Mouse (Mus musculus): Measurements from ENCODE around the gene Atp1b1. TPM values are rescaled to one million over a fixed set of nuclear protein-coding genes. Genes with fewer than 3 reads are reported as not detected.
A peak's percentile ranks its signal among the peaks of the same experiment; 100 is the strongest.

The Atp1b1 gene
- 110 and 132 TPM in 2 replicates for polyA plus RNA-seq (2015; fragmentation: Nextera tagmentation; extraction: Ambion mirVana)

DNA sequence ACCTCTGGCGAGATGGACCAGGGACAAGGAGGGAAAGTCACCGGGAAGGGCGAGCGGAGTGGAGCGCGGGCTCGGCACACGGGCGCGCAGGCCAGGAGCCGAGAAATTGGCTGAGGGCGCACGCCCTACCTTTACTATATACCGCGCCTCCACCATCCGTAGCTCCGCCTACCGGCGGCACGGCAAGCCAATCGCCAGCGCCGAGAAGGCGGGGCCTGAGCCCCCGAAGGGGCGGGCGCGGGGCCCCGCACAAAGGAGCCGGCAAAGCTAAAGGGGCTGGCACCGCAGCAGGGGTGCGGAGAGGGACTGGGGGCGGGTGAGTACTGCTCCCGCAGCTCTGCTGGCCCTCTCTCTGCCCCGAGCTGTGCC, at the start of gene Atp1b1:
Gene Atp1b1 (minus strand): TSS at position 111 of the 369 bp plus-strand sequence.
- H3K4me1 ChIP-seq (replicated peaks; ENCODE audit: control insufficient read depth, insufficient read depth, low read length): peaks cover 44% of the 10 kb centered on the region
- WGBS: under 1% methylated on average over 34 of the region's 35 CpGs
- H3K4me3 ChIP-seq (replicated peaks; ENCODE audit: low read length): peak within 1 kb of the TSS; percentile 86
- H3K36me3 ChIP-seq (ENCODE audit: control insufficient read depth, insufficient read depth): peaks cover under 1% of the 10 kb centered on the region
- H3K9me3 ChIP-seq (ENCODE audit: control insufficient read depth, low read length): no peaks in the 10 kb centered on the region
- peak within 1 kb of the TSS; percentile 87 for H3K9ac ChIP-seq (replicated peaks; ENCODE audit: low read depth, low read length)
- peak within 1 kb of the TSS; percentile 75 for H3K4me2 ChIP-seq (ENCODE audit: low read length)
- H3K27me3 ChIP-seq (replicated peaks; ENCODE audit: control insufficient read depth, insufficient read depth, low read length): no peaks in the 10 kb centered on the region
- peak within 1 kb of the TSS; percentile 96 for H3K27ac ChIP-seq (ENCODE audit: low read length)
- peak; percentile 94 for ATAC-seq

DNA sequence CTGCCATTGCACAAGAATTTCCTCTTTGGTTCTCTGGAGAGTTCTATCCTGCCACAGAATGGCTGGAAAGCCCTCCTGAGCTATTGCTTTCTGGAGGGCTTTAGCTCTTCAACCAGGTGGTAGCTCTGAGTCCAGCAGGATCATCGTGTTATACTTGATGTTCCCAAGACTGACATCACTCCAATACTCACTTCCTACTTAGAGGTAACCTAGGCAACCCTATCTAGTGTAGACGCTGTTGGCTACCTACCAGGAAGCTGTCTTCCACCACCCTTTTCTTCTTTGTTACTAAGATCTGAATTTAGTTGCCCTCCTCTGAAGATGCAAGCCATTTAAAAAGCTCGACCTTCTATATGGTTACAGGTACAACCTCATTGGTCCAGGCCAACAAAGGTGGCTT, 46.9 kb upstream of the Atp1b1 start:
- H3K4me1 ChIP-seq (replicated peaks; ENCODE audit: control insufficient read depth, insufficient read depth, low read length): 0 out of 2 replicates have a peak, but pooled peaks cover 1% of the 10 kb centered on the region
- 86% methylated on average over 3 of the region's 3 CpGs for WGBS
- H3K36me3 ChIP-seq (ENCODE audit: control insufficient read depth, insufficient read depth): no peaks in the 10 kb centered on the region
- H3K9me3 ChIP-seq (ENCODE audit: control insufficient read depth, low read length): no peaks in the 10 kb centered on the region
- no peak overlapping the region for H3K4me3 ChIP-seq (replicated peaks; ENCODE audit: low read length)
- no peak for ATAC-seq
- no peaks in the 10 kb centered on the region for H3K27me3 ChIP-seq (replicated peaks; ENCODE audit: control insufficient read depth, insufficient read depth, low read length)
- H3K9ac ChIP-seq (replicated peaks; ENCODE audit: low read depth, low read length): no peak overlapping the region
- no peak overlapping the region for H3K4me2 ChIP-seq (ENCODE audit: low read length)
- H3K27ac ChIP-seq (ENCODE audit: low read length): no peak overlapping the region

DNA sequence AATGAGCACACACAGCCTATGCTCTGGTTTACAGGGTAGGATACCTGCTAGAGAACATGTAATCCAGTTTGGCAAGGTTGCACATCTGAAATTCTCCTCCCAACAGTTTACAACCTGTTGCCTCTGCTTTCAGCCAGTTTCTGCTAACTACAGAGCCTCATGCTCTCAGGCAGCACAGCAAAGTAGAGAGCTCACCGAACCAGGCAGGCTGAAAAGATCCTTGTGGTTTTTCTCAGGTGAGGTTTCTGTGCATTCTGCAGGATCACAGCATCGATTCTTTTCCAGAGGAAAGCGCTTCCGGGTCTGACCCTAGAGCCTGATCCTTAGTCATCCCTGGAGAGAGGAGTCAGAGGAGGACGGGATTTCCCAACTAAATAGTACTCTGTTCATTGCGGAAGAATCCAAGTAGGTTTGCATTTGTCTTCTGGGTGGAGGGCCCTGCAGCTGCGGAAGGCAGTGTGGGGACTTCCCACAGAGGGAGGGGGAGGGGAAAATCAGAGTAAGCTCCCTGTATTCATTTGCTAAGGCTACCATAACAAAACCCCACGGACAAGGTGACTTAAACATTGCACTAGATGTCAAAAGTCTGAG, 45.1 kb upstream of the Atp1b1 start:
- Histone ChIP-seq H3K27ac (ENCODE audit: low read length) (no peak overlapping the region), H3K4me3 (replicated peaks; ENCODE audit: low read length) (no peak overlapping the region), H3K9ac (replicated peaks; ENCODE audit: low read depth, low read length) (no peak overlapping the region), H3K9me3 (ENCODE audit: control insufficient read depth, low read length) (no peaks in the 10 kb centered on the region), H3K4me2 (ENCODE audit: low read length) (no peak overlapping the region), H3K27me3 (replicated peaks; ENCODE audit: control insufficient read depth, insufficient read depth, low read length) (no peaks in the 10 kb centered on the region), H3K36me3 (ENCODE audit: control insufficient read depth, insufficient read depth) (no peaks in the 10 kb centered on the region), H3K4me1 (replicated peaks; ENCODE audit: control insufficient read depth, insufficient read depth, low read length) (no peaks in the 10 kb centered on the region)
- ATAC-seq: no peak
- 51% methylated on average over 8 of the region's 8 CpGs for WGBS

DNA sequence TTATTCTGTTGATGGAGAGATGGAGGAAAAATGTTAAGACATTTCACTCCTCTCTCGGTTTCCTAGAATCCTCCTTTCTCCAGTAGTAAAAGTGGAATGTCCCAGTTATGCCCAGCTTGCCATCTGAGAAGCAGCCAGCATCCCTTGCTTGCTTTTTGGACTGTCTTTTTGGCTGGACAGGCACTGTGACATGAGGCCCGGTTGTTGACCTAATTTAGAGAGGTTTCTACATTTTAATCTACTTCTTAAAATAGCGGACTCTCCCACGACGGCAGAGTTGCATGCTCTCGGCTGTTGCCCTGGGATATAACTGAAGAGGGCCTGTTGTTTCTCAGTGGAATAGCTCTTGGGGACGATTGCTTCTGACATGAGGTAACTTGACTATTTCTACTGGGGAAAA, 44.1 kb upstream of the Atp1b1 start:
- H3K4me2 ChIP-seq (ENCODE audit: low read length): no peak overlapping the region
- ATAC-seq: no peak
- 78% methylated on average over 7 of the region's 7 CpGs for WGBS
- H3K27me3 ChIP-seq (replicated peaks; ENCODE audit: control insufficient read depth, insufficient read depth, low read length): no peaks in the 10 kb centered on the region
- H3K9me3 ChIP-seq (ENCODE audit: control insufficient read depth, low read length): no peaks in the 10 kb centered on the region
- no peak overlapping the region for H3K9ac ChIP-seq (replicated peaks; ENCODE audit: low read depth, low read length)
- H3K36me3 ChIP-seq (ENCODE audit: control insufficient read depth, insufficient read depth): no peaks in the 10 kb centered on the region
- no peaks in the 10 kb centered on the region for H3K4me1 ChIP-seq (replicated peaks; ENCODE audit: control insufficient read depth, insufficient read depth, low read length)
- H3K27ac ChIP-seq (ENCODE audit: low read length): no peak overlapping the region
- no peak overlapping the region for H3K4me3 ChIP-seq (replicated peaks; ENCODE audit: low read length)

DNA sequence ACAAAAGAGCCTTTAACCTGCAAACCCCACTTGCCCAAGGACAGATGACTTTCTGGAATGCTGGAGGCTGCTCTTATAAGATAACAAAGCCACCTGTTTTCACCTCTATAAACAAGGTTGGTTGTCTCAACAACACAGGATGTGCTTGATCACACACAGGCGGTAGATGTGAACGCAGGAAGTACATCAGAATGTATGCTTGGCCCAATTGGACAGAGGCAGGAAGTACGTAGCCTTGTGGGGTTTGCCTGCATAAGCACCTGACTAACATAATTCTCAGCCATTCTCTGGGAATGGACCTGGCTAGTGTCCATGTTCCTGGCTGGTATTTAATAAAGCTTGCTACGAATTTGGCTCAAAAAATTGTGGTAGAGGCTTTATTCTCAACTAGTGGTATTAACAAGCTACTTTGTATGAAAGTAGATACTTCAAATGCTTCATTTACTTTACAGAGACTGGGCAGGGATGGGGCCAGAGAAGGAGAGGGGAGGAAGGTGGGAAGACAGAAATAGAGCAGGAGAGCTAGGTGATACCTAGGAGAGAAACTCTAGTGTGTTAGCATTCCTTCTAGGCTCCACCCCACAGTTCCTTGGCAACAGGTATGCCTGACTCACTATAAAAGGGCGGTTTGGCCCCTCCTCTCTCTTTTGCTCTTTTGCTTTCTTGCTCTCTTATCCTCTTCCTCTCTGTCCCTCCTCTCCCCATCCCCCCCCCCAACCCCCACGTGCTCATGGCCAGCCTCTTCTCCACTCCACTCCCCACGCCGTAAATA, 36.8 kb upstream of the Atp1b1 start:
- no peaks in the 10 kb centered on the region for H3K27me3 ChIP-seq (replicated peaks; ENCODE audit: control insufficient read depth, insufficient read depth, low read length)
- no peak overlapping the region for H3K4me3 ChIP-seq (replicated peaks; ENCODE audit: low read length)
- ATAC-seq: no peak
- no peak overlapping the region for H3K9ac ChIP-seq (replicated peaks; ENCODE audit: low read depth, low read length)
- no peak overlapping the region for H3K27ac ChIP-seq (ENCODE audit: low read length)
- H3K36me3 ChIP-seq (ENCODE audit: control insufficient read depth, insufficient read depth): no peaks in the 10 kb centered on the region
- no peaks in the 10 kb centered on the region for H3K4me1 ChIP-seq (replicated peaks; ENCODE audit: control insufficient read depth, insufficient read depth, low read length)
- 65% methylated on average over 8 of the region's 8 CpGs for WGBS
- H3K4me2 ChIP-seq (ENCODE audit: low read length): no peak overlapping the region
- no peaks in the 10 kb centered on the region for H3K9me3 ChIP-seq (ENCODE audit: control insufficient read depth, low read length)

DNA sequence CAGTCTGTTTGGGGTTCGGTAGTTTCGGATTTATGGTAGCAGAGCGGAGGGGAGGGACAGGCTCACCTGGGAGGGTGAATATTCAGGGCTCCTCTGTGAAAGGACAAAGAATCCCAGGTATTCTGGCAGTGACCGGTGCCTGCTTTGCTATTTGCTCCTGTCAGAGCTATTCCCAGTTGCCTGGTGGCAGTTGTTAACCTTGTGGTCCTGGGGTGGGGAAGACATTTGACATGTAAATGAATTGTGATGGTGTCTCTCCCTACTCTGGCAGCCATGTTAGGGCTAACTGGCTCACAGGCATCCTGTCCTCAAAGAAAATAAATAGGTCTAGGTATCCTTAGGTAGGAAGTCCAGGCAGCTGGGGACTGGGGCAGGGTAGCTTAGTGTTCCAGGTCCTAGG, 36.1 kb upstream of the Atp1b1 start:
- WGBS: 69% methylated on average over 4 of the region's 4 CpGs
- Histone ChIP-seq H3K36me3 (ENCODE audit: control insufficient read depth, insufficient read depth) (no peaks in the 10 kb centered on the region), H3K9me3 (ENCODE audit: control insufficient read depth, low read length) (no peaks in the 10 kb centered on the region), H3K4me2 (ENCODE audit: low read length) (no peak overlapping the region), H3K27ac (ENCODE audit: low read length) (no peak overlapping the region), H3K4me3 (replicated peaks; ENCODE audit: low read length) (no peak overlapping the region), H3K27me3 (replicated peaks; ENCODE audit: control insufficient read depth, insufficient read depth, low read length) (no peaks in the 10 kb centered on the region), H3K4me1 (replicated peaks; ENCODE audit: control insufficient read depth, insufficient read depth, low read length) (no peaks in the 10 kb centered on the region), H3K9ac (replicated peaks; ENCODE audit: low read depth, low read length) (no peak overlapping the region)
- no peak for ATAC-seq

DNA sequence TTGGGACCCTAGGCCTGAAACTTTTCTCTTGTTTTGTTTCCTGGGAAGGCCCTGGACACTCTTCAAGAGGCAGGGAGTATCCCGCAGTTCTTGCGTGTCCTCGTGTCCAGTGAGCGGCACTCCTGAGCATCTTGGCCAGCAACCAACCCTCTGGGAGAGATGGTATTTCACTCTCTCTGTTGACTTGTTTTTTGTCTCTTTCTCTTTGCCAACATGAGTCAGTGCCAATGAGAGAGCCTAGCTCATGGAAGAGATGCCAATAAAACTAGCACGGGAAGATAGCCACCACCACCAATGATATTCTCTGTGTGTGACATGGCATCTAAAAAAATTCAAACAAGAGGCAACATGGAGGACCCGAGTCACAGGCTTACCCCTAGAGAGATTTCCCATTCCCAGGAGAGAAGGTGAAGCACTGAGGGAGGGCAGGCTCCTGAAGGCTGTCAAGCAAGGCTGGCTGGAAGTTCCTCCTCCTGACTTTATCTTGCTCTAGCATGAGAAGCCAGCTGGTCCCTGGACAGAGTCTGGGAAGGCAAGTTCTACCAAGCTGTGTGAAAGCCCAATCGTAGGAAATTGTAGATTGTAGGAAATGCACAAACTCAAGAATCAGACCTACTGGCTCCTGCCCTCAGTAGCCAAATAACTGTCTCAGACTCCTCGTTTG, 35.0 kb upstream of the Atp1b1 start:
- H3K36me3 ChIP-seq (ENCODE audit: control insufficient read depth, insufficient read depth): no peaks in the 10 kb centered on the region
- H3K9me3 ChIP-seq (ENCODE audit: control insufficient read depth, low read length): no peaks in the 10 kb centered on the region
- H3K27ac ChIP-seq (ENCODE audit: low read length): no peak overlapping the region
- no peaks in the 10 kb centered on the region for H3K27me3 ChIP-seq (replicated peaks; ENCODE audit: control insufficient read depth, insufficient read depth, low read length)
- no peak for ATAC-seq
- no peak overlapping the region for H3K4me3 ChIP-seq (replicated peaks; ENCODE audit: low read length)
- no peak overlapping the region for H3K4me2 ChIP-seq (ENCODE audit: low read length)
- 80% methylated on average over 8 of the region's 8 CpGs for WGBS
- H3K9ac ChIP-seq (replicated peaks; ENCODE audit: low read depth, low read length): no peak overlapping the region
- no peaks in the 10 kb centered on the region for H3K4me1 ChIP-seq (replicated peaks; ENCODE audit: control insufficient read depth, insufficient read depth, low read length)

DNA sequence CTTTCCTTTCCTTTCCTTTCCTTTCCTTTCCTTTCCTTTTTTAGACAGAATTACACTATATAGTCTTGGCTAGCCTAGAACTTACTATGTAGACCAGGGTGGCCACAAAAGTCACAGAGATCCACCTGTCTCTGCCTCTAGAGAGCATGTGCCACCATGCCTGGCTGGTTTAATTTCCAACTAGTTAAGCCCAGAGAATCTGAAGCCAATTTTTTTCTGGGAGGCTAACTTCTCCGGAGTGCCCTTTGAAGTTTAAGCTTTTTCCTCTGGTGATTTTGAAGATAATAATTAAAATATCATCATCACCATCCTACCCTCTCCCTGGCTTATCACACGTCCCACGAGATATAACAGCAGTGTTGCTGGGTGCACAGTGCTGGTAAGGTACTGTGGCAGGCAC, 34.3 kb upstream of the Atp1b1 start:
- no peak for ATAC-seq
- Histone ChIP-seq H3K27me3 (replicated peaks; ENCODE audit: control insufficient read depth, insufficient read depth, low read length) (no peaks in the 10 kb centered on the region), H3K36me3 (ENCODE audit: control insufficient read depth, insufficient read depth) (no peaks in the 10 kb centered on the region), H3K9ac (replicated peaks; ENCODE audit: low read depth, low read length) (no peak overlapping the region), H3K4me1 (replicated peaks; ENCODE audit: control insufficient read depth, insufficient read depth, low read length) (no peaks in the 10 kb centered on the region), H3K4me2 (ENCODE audit: low read length) (no peak overlapping the region), H3K4me3 (replicated peaks; ENCODE audit: low read length) (no peak overlapping the region), H3K9me3 (ENCODE audit: control insufficient read depth, low read length) (no peaks in the 10 kb centered on the region), H3K27ac (ENCODE audit: low read length) (no peak overlapping the region)
- WGBS: 91% methylated on average over 3 of the region's 3 CpGs

DNA sequence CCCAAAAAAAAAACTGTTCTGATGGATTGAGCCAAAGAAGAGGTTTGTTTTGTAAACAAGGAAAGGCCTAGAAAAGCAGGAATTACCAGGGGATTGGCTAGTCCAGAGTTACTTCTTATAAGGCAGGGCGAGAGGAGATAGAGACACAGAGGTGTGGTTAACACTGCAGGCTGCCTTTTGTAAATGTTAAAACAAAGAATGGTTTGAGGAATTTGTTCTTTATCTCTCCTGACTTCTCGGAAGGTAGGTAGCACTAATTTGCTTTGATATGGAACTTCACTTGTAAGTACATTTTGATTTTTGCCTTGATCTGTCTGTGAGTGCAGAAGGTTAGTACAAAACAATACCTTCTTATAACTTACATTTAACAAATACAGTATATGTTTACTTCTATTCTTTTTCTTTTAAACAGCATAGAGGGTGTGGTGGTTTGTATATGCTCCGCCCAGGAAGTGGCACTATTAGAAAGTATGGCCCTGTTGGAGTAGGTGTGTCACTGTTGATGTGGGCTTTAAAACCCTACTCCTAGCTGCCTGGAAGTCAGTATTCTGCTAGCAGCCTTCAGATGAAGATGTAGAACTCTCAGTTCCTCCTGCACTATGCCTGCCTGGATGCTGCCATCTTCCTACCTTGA, 31.9 kb upstream of the Atp1b1 start:
- H3K4me2 ChIP-seq (ENCODE audit: low read length): no peak overlapping the region
- no peak overlapping the region for H3K27ac ChIP-seq (ENCODE audit: low read length)
- H3K9ac ChIP-seq (replicated peaks; ENCODE audit: low read depth, low read length): no peak overlapping the region
- no peaks in the 10 kb centered on the region for H3K9me3 ChIP-seq (ENCODE audit: control insufficient read depth, low read length)
- H3K4me3 ChIP-seq (replicated peaks; ENCODE audit: low read length): no peak overlapping the region
- 90% methylated on average over 3 of the region's 3 CpGs for WGBS
- H3K4me1 ChIP-seq (replicated peaks; ENCODE audit: control insufficient read depth, insufficient read depth, low read length): no peaks in the 10 kb centered on the region
- H3K36me3 ChIP-seq (ENCODE audit: control insufficient read depth, insufficient read depth): no peaks in the 10 kb centered on the region
- no peaks in the 10 kb centered on the region for H3K27me3 ChIP-seq (replicated peaks; ENCODE audit: control insufficient read depth, insufficient read depth, low read length)
- no peak for ATAC-seq

All from forebrain, embryonic 16.5 days (tissue).